22 mouse cellular contexts compared by ENCODE assay signal in the genomic region with DNA sequence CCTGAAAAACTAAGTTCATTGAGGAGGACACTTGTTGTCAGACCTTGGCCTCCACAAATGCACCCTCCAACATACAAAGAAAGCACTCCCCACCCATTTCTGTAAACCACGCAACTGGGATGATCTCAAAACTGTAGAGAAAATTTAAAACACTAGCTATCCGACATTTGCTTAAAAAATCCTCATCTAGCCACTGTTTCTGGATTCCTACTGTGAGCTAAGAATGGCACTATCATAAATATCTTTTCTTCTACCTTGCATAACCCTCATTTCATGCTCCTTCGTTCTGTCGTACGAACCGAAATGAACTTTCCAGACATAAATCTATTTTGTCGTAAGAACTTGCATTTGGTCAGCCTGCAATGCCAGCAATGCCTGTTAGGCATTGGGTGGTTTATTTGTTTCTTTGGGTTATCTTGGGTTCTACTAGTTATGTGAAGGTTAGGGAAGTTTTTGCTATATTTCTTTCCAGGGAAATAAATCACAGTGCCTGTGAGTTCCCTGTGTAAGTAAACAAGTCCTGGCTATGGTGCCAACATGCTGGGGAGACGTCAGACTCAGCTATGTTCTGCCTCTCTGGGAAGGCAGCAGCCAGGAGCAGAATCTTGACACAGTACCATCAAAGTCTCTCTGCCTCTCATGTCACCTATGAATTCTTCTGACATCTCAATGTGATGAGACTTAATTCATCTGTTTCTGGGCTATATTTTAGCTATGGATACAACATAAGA.
"Had no signal": no experiment of that assay in that cellular context is flagged by ENCODE, and none has a peak within 500 bp of the region (broad histone marks: within the 10 kb centered on the region; RNA-seq: fewer than 3 reads in every experiment).

No protein-coding gene starts in this region.

- DNase-seq: heart, postnatal 10 days; heart, postnatal 14 days; heart, postnatal 36 days; heart, postnatal 4 days; kidney, adult 11 months; kidney, adult 18-20 months; kidney, adult 2 months; kidney, adult 8-10 months; kidney, adult 9 months; kidney, postnatal 10 days; kidney, postnatal 14 days; kidney, postnatal 25 days; kidney, postnatal 36 days; kidney, postnatal 4 days; layer of hippocampus, adult 9-11 months; layer of hippocampus, postnatal 36 days had no signal

- ATAC-seq: hindbrain, embryonic 16.5 days; hindbrain, postnatal 0 days; inflammation-experienced regulatory T-cells, adult 6 months; intestine, embryonic 15.5 days; intestine, embryonic 16.5 days; intestine, postnatal 0 days had no signal
